Mouse (Mus musculus) megakaryocyte progenitor cell, adult 5-6 weeks (primary cell): ENCODE data around the gene AV320801. TPM values are rescaled to one million over a fixed set of nuclear protein-coding genes. Genes with fewer than 3 reads are reported as not detected.
"Not testable (repeated sequence)": the region's sequence is repeated elsewhere in the genome, so short reads cannot be mapped to it uniquely, and the experiment has no call there.

Experiments used
- ATAC-seq: replicated peaks from 2 replicates; pipeline ENCODE4 v1.8.0; 2016; ENCODE audit warnings: mild to moderate bottlenecking, moderate TSS enrichment, inconsistent platforms; ENCODE audit not compliant: poor library complexity
- total RNA-seq, 2 experiments: library from RNA; stranded (forward) in 1 of 2; stranded (reverse) in 1 of 2; fragments of 157-497, 149-512 nt in 1 of 2; fragments of 200-1000 nt in 1 of 2; gene quantifications; 2 replicates each; pipeline versions ENCODE4 v1.2.3 to v1.2.4; 2015 to 2017

The AV320801 gene
- total RNA-seq (2015) (not detected in 2 replicates), total RNA-seq (2017) (not detected in 2 replicates)

GRCm38 (mm10) chrX:135494288-135494687, at the start of gene AV320801:
TSS of gene AV320801 (plus strand) at chrX:135494588.
- not testable (repeated sequence) for ATAC-seq

GRCm38 (mm10) chrX:135464160-135464559, 30.2 kb upstream of the AV320801 start:
- not testable (repeated sequence) for ATAC-seq

GRCm38 (mm10) chrX:135481902-135482301, 12.5 kb upstream of the AV320801 start:
- peak; percentile 57; the same call in 1 of the 2 replicates for ATAC-seq

GRCm38 (mm10) chrX:135483183-135483582, 11.2 kb upstream of the AV320801 start:
- ATAC-seq: peak; percentile 66

Other genes with a start within 250 kb of the AV320801 start
- not detected in 2 replicates for gene Pramel3, start 192.3 kb upstream of the AV320801 start, total RNA-seq (2015)
- gene Pramel3, start 192.3 kb upstream of the AV320801 start, total RNA-seq (2017): not detected in 2 replicates
- gene Gm5128, start 121.3 kb upstream of the AV320801 start, total RNA-seq (2015): 0.07 TPM in 1 of 2 replicates, not detected in the other
- 0.33 TPM in 1 of 2 replicates, not detected in the other for gene Gm5128, start 121.3 kb upstream of the AV320801 start, total RNA-seq (2017)
- not detected in 2 replicates for gene Gm7903, start 60.8 kb upstream of the AV320801 start, total RNA-seq (2015)
- gene Gm7903, start 60.8 kb upstream of the AV320801 start, total RNA-seq (2017): 0.30 TPM in 1 of 2 replicates, not detected in the other
- 0.66 and 1.0 TPM in 2 replicates for gene Nxf7, start 104.2 kb downstream of the AV320801 start, total RNA-seq (2015)
- gene Nxf7, start 104.2 kb downstream of the AV320801 start, total RNA-seq (2017): 1.0 TPM in 1 of 2 replicates, not detected in the other
- not detected in 2 replicates for gene Prame, start 133.1 kb downstream of the AV320801 start, total RNA-seq (2015)
- gene Prame, start 133.1 kb downstream of the AV320801 start, total RNA-seq (2017): not detected in 2 replicates
- not detected in 2 replicates for gene Tcp11x2, start 199.2 kb downstream of the AV320801 start, total RNA-seq (2015)
- not detected in 2 replicates for gene Tcp11x2, start 199.2 kb downstream of the AV320801 start, total RNA-seq (2017)
- gene Tmsb15a, start 230.7 kb downstream of the AV320801 start, total RNA-seq (2015): not detected in 2 replicates
- gene Tmsb15a, start 230.7 kb downstream of the AV320801 start, total RNA-seq (2017): not detected in 2 replicates
- 10.7 and 11.3 TPM in 2 replicates for gene Armcx5, start 248.1 kb downstream of the AV320801 start, total RNA-seq (2015)
- gene Armcx5, start 248.1 kb downstream of the AV320801 start, total RNA-seq (2017): 6.7 and 7.6 TPM in 2 replicates
- 13.5 and 19.9 TPM in 2 replicates for gene Gprasp1, start 248.1 kb downstream of the AV320801 start, total RNA-seq (2015)
- 21.0 and 32.2 TPM in 2 replicates for gene Gprasp1, start 248.1 kb downstream of the AV320801 start, total RNA-seq (2017)